Mouse (Mus musculus) neural tube, embryonic 11.5 days (tissue): Measurements from ENCODE around the gene Irf5. TPM values are rescaled to one million over a fixed set of nuclear protein-coding genes. Genes with fewer than 3 reads are reported as not detected.

Experiments used
- ATAC-seq: fragments of 200-750 bp; cut with Nextera tagmentation; 2 replicates; pipeline ENCODE4 v1.8.0; 2017; ENCODE audit warnings: moderate number of reproducible peaks, mild to moderate bottlenecking, moderate TSS enrichment, moderate library complexity; ENCODE audit not compliant: insufficient read depth, low FRiP score, low TSS enrichment
- DNase-seq: peaks from one replicate; pipeline ENCODE4 v3.0.0-alpha.2; 2015; ENCODE audit warnings: low spot score
- H3K27ac ChIP-seq: fragments of 300-500 bp; sonication (generic); 2 replicates; pipeline ENCODE4 v1.5.1; 2014; ENCODE audit warnings: low read depth, mild to moderate bottlenecking, low read length
- H3K27me3 ChIP-seq: fragments of 300-500 bp; sonication (generic); 2 replicates; pipeline ENCODE4 v1.6.1; 2014; ENCODE audit warnings: mild to moderate bottlenecking, low read length, mixed read lengths; ENCODE audit not compliant: control insufficient read depth, insufficient read depth
- H3K36me3 ChIP-seq: fragments of 300-500 bp; sonication (generic); 2 replicates; pipeline ENCODE4 v1.6.1; 2014; ENCODE audit warnings: mild to moderate bottlenecking, low read length, moderate library complexity, mixed read lengths; ENCODE audit not compliant: control insufficient read depth, insufficient read depth
- H3K4me1 ChIP-seq: fragments of 300-500 bp; sonication (generic); 2 replicates; pipeline ENCODE4 v1.6.1; 2014; ENCODE audit warnings: low read length, mixed read lengths; ENCODE audit not compliant: control insufficient read depth, insufficient read depth
- H3K4me2 ChIP-seq: fragments of 300-500 bp; sonication (generic); 2 replicates; pipeline ENCODE4 v1.6.1; 2014; ENCODE audit warnings: low read depth, mild to moderate bottlenecking, moderate library complexity
- H3K4me3 ChIP-seq: fragments of 300-500 bp; sonication (generic); 2 replicates; pipeline ENCODE4 v1.5.1; 2014; ENCODE audit warnings: low read depth, low read length
- H3K9ac ChIP-seq: fragments of 300-500 bp; sonication (generic); 2 replicates; pipeline ENCODE4 v1.6.1; 2014; ENCODE audit warnings: mild to moderate bottlenecking, low read length
- H3K9me3 ChIP-seq: fragments of 300-500 bp; sonication (generic); 2 replicates; pipeline ENCODE4 v1.6.1; 2016; ENCODE audit warnings: low read length; ENCODE audit not compliant: control insufficient read depth
- WGBS: fragments of 180-500 bp; shearing (Covaris S2); extraction: QIAGEN DNeasy Blood & Tissue Kit; methylation state at CpG from one replicate; pipeline ENCODE4 v1.1.7; 2014; 5-methylcytosine and 5-hydroxymethylcytosine counted together
- polyA plus RNA-seq: library from polyadenylated mRNA; unstranded; fragments of >200 nt; fragmentation: Nextera tagmentation; extraction: Ambion mirVana; gene quantifications from 2 replicates; pipeline ENCODE4 v1.2.1, GENCODE M21; 2014

Irf5 gene
- polyA plus RNA-seq, 1 experiment from 2014 or later: 2.2 TPM

DNA sequence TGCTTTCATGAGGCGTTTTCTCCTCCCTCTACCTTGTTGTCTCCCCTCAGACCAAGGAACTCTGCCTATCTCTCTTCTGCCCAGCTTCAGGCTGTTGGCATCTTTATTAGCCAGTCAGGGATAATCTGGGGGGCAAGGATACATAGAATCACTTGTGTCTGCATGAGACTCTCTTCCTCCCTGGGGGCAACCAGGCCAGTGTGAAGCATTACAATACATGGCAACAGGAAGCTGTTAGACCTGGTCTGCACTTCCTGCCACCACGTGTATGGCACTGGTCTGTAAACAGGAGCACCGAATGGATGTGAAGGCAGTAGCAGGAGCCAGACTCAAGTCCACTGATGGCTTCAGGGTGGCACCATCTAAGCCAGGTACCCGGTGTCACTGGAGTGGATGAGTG lies 3.6 kb downstream of the Irf5 start:
- Histone ChIP-seq H3K9ac (no peak overlapping the region), H3K4me1 (peaks cover 7% of the 10 kb centered on the region; the same call in 1 of the 2 replicates), H3K27ac (no peak overlapping the region), H3K9me3 (no peaks in the 10 kb centered on the region), H3K36me3 (no peaks in the 10 kb centered on the region), H3K27me3 (peaks cover 49% of the 10 kb centered on the region), H3K4me2 (no peak overlapping the region), H3K4me3 (no peak overlapping the region)
- ATAC-seq (no peak), DNase-seq (no peak)
- 57% methylated on average over 4 of the region's 4 CpGs for WGBS

DNA sequence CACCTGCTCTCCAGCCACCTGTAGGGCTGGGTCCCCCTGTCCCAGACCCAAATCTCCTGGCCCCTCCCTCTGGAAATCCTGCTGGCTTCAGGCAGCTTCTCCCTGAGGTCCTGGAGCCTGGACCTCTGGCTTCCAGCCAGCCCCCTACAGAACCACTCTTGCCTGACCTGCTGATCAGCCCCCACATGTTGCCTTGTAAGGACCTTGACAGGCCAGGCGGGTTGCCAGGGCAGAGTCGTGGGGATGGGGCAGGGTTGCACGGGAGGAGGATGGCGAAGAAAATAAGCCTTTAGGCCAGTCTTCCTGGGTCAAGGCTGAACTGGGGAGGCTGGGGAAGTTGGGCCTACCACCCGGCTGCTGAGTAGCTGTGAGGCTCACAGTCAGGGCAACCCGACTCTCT lies 8.9 kb downstream of the Irf5 start:
- Histone ChIP-seq H3K9me3 (no peaks in the 10 kb centered on the region), H3K27ac (no peak overlapping the region), H3K9ac (no peak overlapping the region), H3K36me3 (0 out of 2 replicates have a peak, but pooled peaks cover 3% of the 10 kb centered on the region), H3K4me1 (no peaks in the 10 kb centered on the region), H3K4me2 (no peak overlapping the region), H3K4me3 (no peak overlapping the region), H3K27me3 (peaks cover 6% of the 10 kb centered on the region; the same call in 1 of the 2 replicates)
- 80% methylated on average over 6 of the region's 6 CpGs for WGBS
- ATAC-seq: no peak
- DNase-seq: no peak

DNA sequence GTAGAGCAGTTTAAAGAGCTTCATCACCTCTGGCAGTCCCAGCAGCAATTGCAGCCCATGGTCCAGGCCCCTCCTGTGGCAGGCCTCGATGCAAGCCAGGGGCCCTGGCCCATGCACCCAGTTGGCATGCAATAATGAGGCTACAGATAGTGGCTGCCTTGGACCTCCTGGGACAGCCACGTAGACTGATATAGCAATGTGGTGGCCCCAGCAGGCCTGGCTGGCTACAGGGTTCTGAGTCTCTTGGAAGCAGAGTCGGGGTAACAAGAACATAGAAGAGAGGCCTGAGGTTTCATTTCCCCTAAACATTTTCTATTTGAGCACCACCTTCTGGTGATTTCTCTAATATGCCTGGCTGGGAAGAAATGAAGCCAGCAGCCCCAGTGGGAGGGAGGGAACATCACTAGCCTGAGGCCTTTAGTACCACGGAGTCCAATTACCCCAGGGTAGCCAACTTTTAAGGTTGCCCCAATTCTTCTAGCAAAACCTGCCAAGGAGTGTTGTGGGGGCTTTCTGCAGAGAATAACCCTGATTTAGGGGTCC lies 10.3 kb downstream of the Irf5 start:
- Histone ChIP-seq H3K27me3 (no peaks in the 10 kb centered on the region), H3K36me3 (peaks cover 6% of the 10 kb centered on the region; the same call in 1 of the 2 replicates), H3K4me3 (no peak overlapping the region), H3K4me2 (no peak overlapping the region), H3K9me3 (no peaks in the 10 kb centered on the region), H3K4me1 (no peaks in the 10 kb centered on the region), H3K27ac (no peak overlapping the region), H3K9ac (no peak overlapping the region)
- ATAC-seq (no peak), DNase-seq (no peak)
- WGBS: 76% methylated on average over 4 of the region's 4 CpGs

DNA sequence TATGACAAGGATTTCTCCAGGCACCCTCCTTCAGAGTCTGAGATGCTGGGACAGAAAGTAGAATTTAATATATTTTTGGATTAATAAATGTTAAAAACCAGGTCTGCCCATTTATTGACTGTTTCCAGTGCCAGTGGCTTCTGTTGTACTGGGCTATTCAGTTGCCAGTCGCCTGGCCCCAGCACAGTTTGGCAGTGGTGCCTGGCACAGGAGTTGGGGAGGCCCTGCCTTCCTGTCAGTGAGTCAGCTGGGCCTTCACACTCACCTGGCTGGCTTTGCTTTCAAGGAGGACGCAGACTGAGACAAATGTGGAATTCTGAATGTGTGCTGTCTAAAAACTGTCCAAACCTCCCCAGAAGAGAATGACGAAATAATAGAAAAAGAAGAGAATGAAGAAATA lies 10.8 kb downstream of the Irf5 start:
- no peak for DNase-seq
- peaks cover 7% of the 10 kb centered on the region; the same call in 1 of the 2 replicates for H3K36me3 ChIP-seq
- H3K27ac ChIP-seq: no peak overlapping the region
- no peaks in the 10 kb centered on the region for H3K9me3 ChIP-seq
- H3K4me2 ChIP-seq: no peak overlapping the region
- no peak for ATAC-seq
- 84% methylated on average over 3 of the region's 3 CpGs for WGBS
- no peak overlapping the region for H3K9ac ChIP-seq
- no peak overlapping the region for H3K4me3 ChIP-seq
- H3K4me1 ChIP-seq: no peaks in the 10 kb centered on the region
- no peaks in the 10 kb centered on the region for H3K27me3 ChIP-seq

DNA sequence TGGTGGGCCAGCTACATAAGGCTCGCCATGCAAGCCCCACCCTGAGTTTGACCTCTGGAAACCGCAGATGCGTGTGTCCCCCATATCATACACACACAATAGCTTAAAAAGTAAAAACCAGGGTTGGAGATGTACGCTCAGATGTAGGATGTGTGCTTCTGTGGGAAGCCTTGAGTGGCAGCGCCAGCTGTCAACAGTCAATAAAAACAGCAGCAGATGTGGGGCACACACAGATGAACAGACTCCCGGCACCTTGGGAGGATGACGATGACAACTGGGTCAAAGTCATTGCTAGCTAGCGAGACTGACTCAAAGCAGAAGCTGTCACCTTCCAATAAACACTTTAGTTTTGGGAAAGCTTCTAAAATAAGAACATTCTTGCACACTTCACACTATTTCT lies 13.1 kb downstream of the Irf5 start:
- no peak for ATAC-seq
- Histone ChIP-seq H3K27ac (no peak overlapping the region), H3K9ac (no peak overlapping the region), H3K4me2 (no peak overlapping the region), H3K4me3 (no peak overlapping the region), H3K4me1 (no peaks in the 10 kb centered on the region), H3K36me3 (peaks cover 11% of the 10 kb centered on the region), H3K27me3 (no peaks in the 10 kb centered on the region), H3K9me3 (no peaks in the 10 kb centered on the region)
- no peak for DNase-seq
- WGBS: 89% methylated on average over 8 of the region's 8 CpGs

DNA sequence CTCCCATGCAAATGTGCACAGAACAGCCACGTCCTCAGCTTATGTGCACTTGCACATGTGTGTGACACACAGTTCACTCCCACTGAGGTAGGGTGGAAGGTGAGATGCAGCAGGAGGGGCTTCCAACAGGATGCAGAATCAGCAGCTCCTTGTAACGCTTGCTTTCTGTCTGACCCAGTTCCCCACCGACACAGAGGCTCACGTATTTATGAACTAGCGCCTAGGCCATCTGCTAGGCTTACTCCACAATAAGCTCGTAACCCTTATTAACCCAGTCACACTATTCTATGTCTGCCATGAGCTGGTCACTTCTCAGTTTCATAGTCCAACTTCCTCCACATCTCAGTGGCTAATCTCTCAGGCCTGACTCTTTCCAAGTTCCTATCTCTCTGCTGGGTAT lies 13.8 kb downstream of the Irf5 start:
- Histone ChIP-seq H3K4me1 (no peaks in the 10 kb centered on the region), H3K27ac (no peak overlapping the region), H3K9me3 (no peaks in the 10 kb centered on the region), H3K36me3 (peaks cover 13% of the 10 kb centered on the region), H3K4me2 (no peak overlapping the region), H3K27me3 (no peaks in the 10 kb centered on the region), H3K4me3 (no peak overlapping the region), H3K9ac (no peak overlapping the region)
- WGBS: 79% methylated on average over 6 of the region's 6 CpGs
- ATAC-seq (no peak), DNase-seq (no peak)

DNA sequence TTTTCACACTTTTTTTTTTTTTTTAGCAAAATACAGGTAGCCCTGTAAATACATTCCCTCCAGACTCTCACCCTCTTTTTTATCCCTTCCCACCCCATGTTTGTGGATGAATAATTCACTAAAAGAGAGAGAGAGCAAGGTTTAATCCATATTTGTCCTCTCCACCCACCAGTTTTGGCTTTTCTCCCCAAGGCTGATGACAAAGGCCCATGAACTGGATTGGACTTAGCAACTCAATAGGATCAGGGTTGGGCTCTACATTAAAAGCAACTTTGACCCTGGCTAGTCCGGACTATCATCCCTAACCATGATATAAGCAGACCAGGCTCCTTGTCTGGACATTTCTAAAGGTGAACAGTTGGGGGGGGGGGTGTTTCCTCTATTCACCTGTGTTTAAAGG lies 14.5 kb downstream of the Irf5 start:
- ATAC-seq: no peak
- peaks cover 20% of the 10 kb centered on the region for H3K36me3 ChIP-seq

DNA sequence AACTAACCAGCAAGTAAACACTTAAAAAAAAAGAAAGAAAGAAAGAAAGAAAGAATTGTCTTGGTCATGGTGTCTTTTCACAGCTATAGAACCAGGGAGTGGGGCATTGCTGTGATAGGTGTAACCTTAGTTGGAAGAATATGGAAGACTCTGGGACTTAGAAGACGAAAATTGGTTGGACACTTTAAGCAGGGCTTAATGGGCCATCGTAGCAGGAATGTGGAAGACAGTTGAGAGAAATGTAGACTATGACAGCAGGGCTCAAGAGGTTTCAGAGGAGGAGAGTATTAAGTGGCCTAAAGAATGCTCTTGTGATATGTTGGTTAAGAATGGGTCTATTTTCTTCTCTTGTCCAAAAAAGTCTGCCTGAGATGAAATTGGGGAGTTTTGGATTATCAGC lies 19.2 kb downstream of the Irf5 start:
- Histone ChIP-seq H3K4me2 (no peak overlapping the region), H3K27me3 (no peaks in the 10 kb centered on the region), H3K9me3 (no peaks in the 10 kb centered on the region), H3K4me3 (no peak overlapping the region), H3K4me1 (no peaks in the 10 kb centered on the region), H3K9ac (no peak overlapping the region), H3K27ac (no peak overlapping the region), H3K36me3 (peaks cover 18% of the 10 kb centered on the region)
- DNase-seq (no peak), ATAC-seq (no peak)
- 99% methylated on average over 2 of the region's 2 CpGs for WGBS

More for the DNA sequence above, 14.5 kb downstream of the Irf5 start:
- no peaks in the 10 kb centered on the region for H3K4me1 ChIP-seq
- DNase-seq: no peak
- H3K4me2 ChIP-seq: no peak overlapping the region
- no peaks in the 10 kb centered on the region for H3K9me3 ChIP-seq
- H3K27me3 ChIP-seq: no peaks in the 10 kb centered on the region
- H3K4me3 ChIP-seq: no peak overlapping the region
- 92% methylated on average over 1 of the region's 1 CpGs for WGBS
- H3K27ac ChIP-seq: no peak overlapping the region
- H3K9ac ChIP-seq: no peak overlapping the region

DNA sequence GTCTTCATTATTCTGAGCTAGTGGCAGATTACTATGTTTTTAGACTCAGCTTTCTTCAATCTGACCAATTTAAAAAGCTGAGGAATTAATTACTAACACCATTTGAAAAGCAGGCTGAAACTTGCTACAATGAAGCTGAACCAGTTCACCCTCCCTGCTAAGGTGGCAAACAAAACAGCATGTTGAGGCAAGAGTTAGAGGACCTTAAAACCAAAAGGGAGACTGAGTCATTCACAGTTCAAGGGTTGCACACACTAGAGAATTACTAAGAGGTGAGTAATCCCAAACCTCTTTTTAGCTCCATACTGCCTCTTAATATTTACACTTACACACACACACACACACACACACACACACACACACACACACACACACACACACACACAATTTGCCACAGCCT lies 21.2 kb downstream of the Irf5 start:
- Histone ChIP-seq H3K27ac (no peak overlapping the region), H3K4me1 (no peaks in the 10 kb centered on the region), H3K9me3 (no peaks in the 10 kb centered on the region), H3K36me3 (peaks cover 15% of the 10 kb centered on the region), H3K27me3 (no peaks in the 10 kb centered on the region), H3K9ac (no peak overlapping the region), H3K4me2 (no peak overlapping the region), H3K4me3 (no peak overlapping the region)
- ATAC-seq (no peak), DNase-seq (no peak)
